Mouse (Mus musculus) forebrain, embryonic 11.5 days (tissue): ENCODE measurements at regions not wholly inside any gene's neighbourhood (a gene's known extent, or its start where the extent isn't known, plus 50 kb on each side); places are given as distances from the start of the nearest gene placed in this dataset.

ENCODE experiments used
- ATAC-seq: fragments of 200-750 bp; cut with Nextera tagmentation; replicated peaks from 2 replicates; pipeline ENCODE4 v1.8.0; 2017; ENCODE audit warnings: moderate TSS enrichment; ENCODE audit not compliant: low FRiP score
- DNase-seq: peaks from one replicate; pipeline ENCODE4 v3.0.0-alpha.2; 2017; ENCODE audit warnings: low spot score
- H3K27ac ChIP-seq: fragments of 300-500 bp; sonication (generic); 2 replicates; pipeline ENCODE4 v1.5.1; 2014; ENCODE audit warnings: low read depth, low read length
- H3K27me3 ChIP-seq: fragments of 300-500 bp; sonication (generic); 2 replicates; pipeline ENCODE4 v1.6.1; 2014; ENCODE audit warnings: mild to moderate bottlenecking, low read length, mixed read lengths; ENCODE audit not compliant: control insufficient read depth, insufficient read depth
- H3K36me3 ChIP-seq: fragments of 300-500 bp; sonication (generic); 2 replicates; pipeline ENCODE4 v1.6.1; 2014; ENCODE audit warnings: mild to moderate bottlenecking, low read length, moderate library complexity, mixed read lengths; ENCODE audit not compliant: control insufficient read depth, insufficient read depth
- H3K4me1 ChIP-seq: fragments of 300-500 bp; sonication (generic); replicated peaks from 2 replicates; pipeline ENCODE4 v1.6.1; 2014; ENCODE audit warnings: low read length, mixed read lengths; ENCODE audit not compliant: control insufficient read depth, insufficient read depth
- H3K4me2 ChIP-seq: fragments of 300-500 bp; sonication (generic); 2 replicates; pipeline ENCODE4 v1.6.1; 2014; ENCODE audit warnings: low read depth, mild to moderate bottlenecking, low read length, moderate library complexity, mixed read lengths; ENCODE audit not compliant: severe bottlenecking
- H3K4me3 ChIP-seq: fragments of 300-500 bp; sonication (generic); 2 replicates; pipeline ENCODE4 v1.5.1; 2014; ENCODE audit warnings: low read depth, low read length
- H3K9ac ChIP-seq: fragments of 300-500 bp; sonication (generic); 2 replicates; pipeline ENCODE4 v1.6.1; 2014; ENCODE audit warnings: low read length
- H3K9me3 ChIP-seq: fragments of 300-500 bp; sonication (generic); 2 replicates; pipeline ENCODE4 v1.6.1; 2016; ENCODE audit warnings: low read length, mixed read lengths; ENCODE audit not compliant: control insufficient read depth
- WGBS: fragments of 180-500 bp; shearing (Covaris S2); extraction: QIAGEN DNeasy Blood & Tissue Kit; methylation state at CpG from one replicate; pipeline ENCODE4 v1.1.7; 2014; 5-methylcytosine and 5-hydroxymethylcytosine counted together

DNA sequence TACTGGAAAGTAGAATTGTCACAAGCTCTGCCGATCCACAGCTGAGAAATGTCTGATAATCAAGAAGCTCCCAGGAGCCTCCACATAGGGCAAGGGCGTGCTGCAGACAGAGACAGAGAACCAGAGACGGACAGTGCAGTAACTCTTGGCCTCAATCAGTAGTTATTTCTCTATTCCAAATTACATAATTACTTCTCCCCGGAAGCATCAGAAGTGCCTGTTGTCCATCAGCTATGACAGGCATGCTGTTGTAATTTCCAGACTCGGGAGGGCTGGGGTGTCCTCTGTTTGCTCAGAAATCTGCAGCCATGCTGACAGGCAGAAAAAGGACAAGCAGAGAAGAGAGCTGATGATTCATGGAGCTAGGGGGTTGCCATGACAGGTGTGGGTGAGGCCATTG is 56.9 kb upstream of the Ppp1r26 start:
- Histone ChIP-seq H3K4me1 (peaks cover 4% of the 10 kb centered on the region; the same call in 1 of the 2 replicates), H3K4me3 (no peak overlapping the region), H3K4me2 (no peak overlapping the region), H3K27ac (no peak overlapping the region), H3K9ac (no peak overlapping the region), H3K27me3 (no peaks in the 10 kb centered on the region), H3K36me3 (no peaks in the 10 kb centered on the region), H3K9me3 (no peaks in the 10 kb centered on the region)
- ATAC-seq (no peak), DNase-seq (no peak)
- 94% methylated on average over 5 of the region's 5 CpGs for WGBS

DNA sequence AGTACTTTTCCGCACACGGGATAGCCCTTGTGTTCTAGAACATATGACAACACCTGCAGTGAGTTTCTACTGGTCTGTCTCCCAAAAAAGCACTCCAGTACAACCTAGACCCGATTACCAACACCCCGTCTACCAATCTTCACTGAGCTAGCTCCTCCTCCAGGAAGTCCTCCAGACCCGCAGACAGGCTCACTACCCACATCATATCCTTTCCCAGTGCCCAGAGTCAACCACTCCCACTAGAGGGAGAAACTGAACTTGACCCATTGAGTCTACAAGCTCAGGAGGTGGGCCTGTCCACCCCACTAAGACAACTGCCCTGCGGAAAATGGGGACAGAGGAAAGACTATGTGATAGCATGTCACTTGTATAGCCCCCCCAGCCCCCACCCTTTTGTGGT is 51.2 kb upstream of the Ppp1r26 start:
- Histone ChIP-seq H3K27me3 (no peaks in the 10 kb centered on the region), H3K36me3 (no peaks in the 10 kb centered on the region), H3K9me3 (no peaks in the 10 kb centered on the region), H3K27ac (no peak overlapping the region), H3K4me1 (no peaks in the 10 kb centered on the region), H3K9ac (no peak overlapping the region), H3K4me2 (no peak overlapping the region), H3K4me3 (no peak overlapping the region)
- DNase-seq, result no peak
- 91% methylated on average over 6 of the region's 6 CpGs for WGBS
- no peak for ATAC-seq
